ENCODE assay signal across 14 mouse cellular contexts in the genomic region with DNA sequence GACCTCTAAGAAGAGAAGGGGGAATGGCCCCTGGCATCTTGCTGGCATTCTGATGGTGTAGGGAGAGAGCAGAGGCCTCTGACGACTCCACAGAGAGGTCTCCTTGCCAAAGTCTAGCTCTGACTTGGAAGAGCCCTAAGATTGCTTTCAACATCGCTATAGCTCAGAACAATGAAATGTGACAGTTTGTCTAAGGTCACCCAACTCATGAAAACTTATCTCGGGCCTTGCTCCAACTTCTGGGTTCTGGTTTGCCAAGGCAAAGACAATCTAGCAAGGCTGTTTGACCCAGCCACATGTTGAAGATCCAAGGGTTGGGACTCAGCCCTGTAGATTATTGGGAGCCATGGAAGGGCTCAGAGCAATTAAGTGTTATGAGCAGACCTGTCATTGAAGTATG. TPM values are rescaled to one million over a fixed set of nuclear protein-coding genes. Genes with fewer than 3 reads are reported as not detected.
DNase-seq lines count a peak whose midpoint lies in the region; ATAC-seq and TF ChIP-seq lines count a peak whose summit lies in the region.
"Had no signal": no experiment of that assay in that cellular context is flagged by ENCODE, and none has a peak within 500 bp of the region (broad histone marks: within the 10 kb centered on the region; RNA-seq: fewer than 3 reads in every experiment).

No protein-coding gene starts in this region.

- H3K9me3 ChIP-seq in forebrain, embryonic 11.5 days (ENCODE audit: control insufficient read depth, low read length) = no peaks in the 10 kb centered on the region
- no peaks in the 10 kb centered on the region for H3K9me3 ChIP-seq in forebrain, postnatal 0 days (ENCODE audit: low read length)
- H3K9me3 ChIP-seq in kidney, embryonic 15.5 days (replicated peaks) = no peaks in the 10 kb centered on the region
- no peaks in the 10 kb centered on the region for H3K9me3 ChIP-seq in neural tube, embryonic 11.5 days (ENCODE audit: control insufficient read depth, low read length)
- H3K9me3 ChIP-seq in neural tube, embryonic 15.5 days (replicated peaks) = no peaks in the 10 kb centered on the region
- H3K9me3 ChIP-seq in neural tube, embryonic 13.5 days = no peaks in the 10 kb centered on the region
- H3K9me3 ChIP-seq: liver, embryonic 13.5 days had no signal

- H3K27ac ChIP-seq in forebrain, embryonic 11.5 days (ENCODE audit: low read depth, low read length) = no peak overlapping the region
- H3K27ac ChIP-seq in forebrain, postnatal 0 days (ENCODE audit: low read depth, low read length) = no peak overlapping the region
- H3K27ac ChIP-seq in kidney, embryonic 15.5 days = no peak overlapping the region
- H3K27ac ChIP-seq in neural tube, embryonic 11.5 days (ENCODE audit: low read depth, low read length) = no peak overlapping the region
- H3K27ac ChIP-seq in neural tube, embryonic 15.5 days (replicated peaks) = no peak overlapping the region
- H3K27ac ChIP-seq in neural tube, embryonic 13.5 days (replicated peaks) = no peak overlapping the region
- H3K27ac ChIP-seq: liver, embryonic 13.5 days had no signal

- DNase-seq in forebrain, embryonic 11.5 days (ENCODE audit: low spot score) = no peak
- no peak for DNase-seq in forebrain, postnatal 0 days
- no peak for DNase-seq in kidney, adult 8-10 months
- no peak for DNase-seq in neural tube, embryonic 11.5 days (ENCODE audit: low spot score)
- no peak for DNase-seq in spleen, postnatal 14 days (ENCODE audit: low spot score in 2 of 2)
- DNase-seq: B cell, adult 2 months; cerebellum, postnatal 10 days; gastrocnemius, postnatal 25 days; liver, embryonic 13.5 days; right cerebral cortex, adult 18-20 months had no signal

- TF ChIP-seq CTCF in forebrain, postnatal 0 days (IDR thresholded peaks at IDR 0.05; ENCODE audit: low read depth) = no peak

- H3K9ac ChIP-seq in forebrain, embryonic 11.5 days (ENCODE audit: low read length) = no peak overlapping the region
- no peak overlapping the region for H3K9ac ChIP-seq in forebrain, postnatal 0 days
- H3K9ac ChIP-seq in kidney, embryonic 15.5 days = no peak overlapping the region
- H3K9ac ChIP-seq in neural tube, embryonic 11.5 days (ENCODE audit: low read length) = no peak overlapping the region
- H3K9ac ChIP-seq in neural tube, embryonic 15.5 days (replicated peaks) = no peak overlapping the region
- no peak overlapping the region for H3K9ac ChIP-seq in neural tube, embryonic 13.5 days
- H3K9ac ChIP-seq: liver, embryonic 13.5 days had no signal

- 90% methylated on average over 3 of the region's 3 CpGs for WGBS in forebrain, embryonic 11.5 days
- 75% methylated on average over 3 of the region's 3 CpGs for WGBS in forebrain, postnatal 0 days
- WGBS in kidney, embryonic 15.5 days = 83% methylated on average over 3 of the region's 3 CpGs
- WGBS in neural tube, embryonic 11.5 days = 95% methylated on average over 3 of the region's 3 CpGs
- WGBS in neural tube, embryonic 15.5 days = 89% methylated on average over 3 of the region's 3 CpGs
- 92% methylated on average over 3 of the region's 3 CpGs for WGBS in neural tube, embryonic 13.5 days

- H3K4me3 ChIP-seq in forebrain, embryonic 11.5 days (ENCODE audit: low read depth, low read length) = no peak overlapping the region
- H3K4me3 ChIP-seq in forebrain, postnatal 0 days (ENCODE audit: low read depth, low read length) = no peak overlapping the region
- no peak overlapping the region for H3K4me3 ChIP-seq in kidney, embryonic 15.5 days (replicated peaks)
- no peak overlapping the region for H3K4me3 ChIP-seq in neural tube, embryonic 11.5 days (ENCODE audit: low read depth, low read length)
- no peak overlapping the region for H3K4me3 ChIP-seq in neural tube, embryonic 15.5 days (replicated peaks)
- no peak overlapping the region for H3K4me3 ChIP-seq in neural tube, embryonic 13.5 days
- H3K4me3 ChIP-seq: erythroblast, embryonic 14.5 days had no signal

- H3K27me3 ChIP-seq in forebrain, embryonic 11.5 days (ENCODE audit: control insufficient read depth, insufficient read depth, low read length) = no peaks in the 10 kb centered on the region
- H3K27me3 ChIP-seq in forebrain, postnatal 0 days (ENCODE audit: insufficient read depth, low read length) = no peaks in the 10 kb centered on the region
- peaks cover 4% of the 10 kb centered on the region for H3K27me3 ChIP-seq in kidney, embryonic 15.5 days
- H3K27me3 ChIP-seq in neural tube, embryonic 11.5 days (ENCODE audit: control insufficient read depth, insufficient read depth, low read length) = no peaks in the 10 kb centered on the region
- no peaks in the 10 kb centered on the region for H3K27me3 ChIP-seq in neural tube, embryonic 15.5 days (replicated peaks)
- H3K27me3 ChIP-seq in neural tube, embryonic 13.5 days = peaks cover 2% of the 10 kb centered on the region; the same call in 1 of the 2 replicates

- H3K36me3 ChIP-seq in forebrain, embryonic 11.5 days (ENCODE audit: control insufficient read depth, insufficient read depth, low read length) = peaks cover 2% of the 10 kb centered on the region; the same call in 1 of the 2 replicates
- no peaks in the 10 kb centered on the region for H3K36me3 ChIP-seq in forebrain, postnatal 0 days (ENCODE audit: insufficient read depth)
- H3K36me3 ChIP-seq in kidney, embryonic 15.5 days = peaks cover 36% of the 10 kb centered on the region
- H3K36me3 ChIP-seq in neural tube, embryonic 11.5 days (ENCODE audit: control insufficient read depth, insufficient read depth, low read length) = peaks cover 4% of the 10 kb centered on the region
- H3K36me3 ChIP-seq in neural tube, embryonic 15.5 days = peaks cover 4% of the 10 kb centered on the region; the same call in 1 of the 2 replicates
- H3K36me3 ChIP-seq in neural tube, embryonic 13.5 days = no peaks in the 10 kb centered on the region

- peak overlapping the region; percentile 94; the same call in 1 of the 2 replicates for H3K4me2 ChIP-seq in forebrain, embryonic 11.5 days (ENCODE audit: low read depth, low read length, severe bottlenecking)
- no peak overlapping the region for H3K4me2 ChIP-seq in forebrain, postnatal 0 days (ENCODE audit: low read depth)
- H3K4me2 ChIP-seq in kidney, embryonic 15.5 days = peak overlapping the region; percentile 88
- peak overlapping the region; percentile 83; the same call in 1 of the 2 replicates for H3K4me2 ChIP-seq in neural tube, embryonic 11.5 days (ENCODE audit: low read depth)
- H3K4me2 ChIP-seq in neural tube, embryonic 15.5 days = no peak overlapping the region; the same call in 1 of the 2 replicates
- peak overlapping the region; percentile 84 for H3K4me2 ChIP-seq in neural tube, embryonic 13.5 days

- ATAC-seq in forebrain, embryonic 11.5 days (replicated peaks; ENCODE audit: low FRiP score) = no peak
- ATAC-seq in forebrain, postnatal 0 days = no peak
- no peak for ATAC-seq in kidney, embryonic 15.5 days (replicated peaks; ENCODE audit: low FRiP score)
- ATAC-seq in neural tube, embryonic 11.5 days (ENCODE audit: insufficient read depth, low FRiP score, low TSS enrichment) = no peak
- ATAC-seq in neural tube, embryonic 15.5 days (ENCODE audit: low FRiP score) = no peak
- no peak for ATAC-seq in neural tube, embryonic 13.5 days (ENCODE audit: low read depth)

- peaks cover 24% of the 10 kb centered on the region for H3K4me1 ChIP-seq in forebrain, embryonic 11.5 days (replicated peaks; ENCODE audit: control insufficient read depth, insufficient read depth, low read length)
- peaks cover 17% of the 10 kb centered on the region for H3K4me1 ChIP-seq in forebrain, postnatal 0 days (ENCODE audit: insufficient read depth)
- H3K4me1 ChIP-seq in kidney, embryonic 15.5 days = peaks cover 40% of the 10 kb centered on the region
- H3K4me1 ChIP-seq in neural tube, embryonic 11.5 days (ENCODE audit: control insufficient read depth, insufficient read depth, low read length) = peaks cover 20% of the 10 kb centered on the region
- H3K4me1 ChIP-seq in neural tube, embryonic 15.5 days = peaks cover 31% of the 10 kb centered on the region
- peaks cover 47% of the 10 kb centered on the region for H3K4me1 ChIP-seq in neural tube, embryonic 13.5 days (replicated peaks)

RNA-seq across cellular contexts. Expression of a gene that starts 2.4 kb away (rescaled TPM):
- polyA plus RNA-seq in forebrain, embryonic 11.5 days (2014; fragmentation: Nextera tagmentation; extraction: Ambion mirVana) = 228 and 241 TPM in 2 replicates
- 13.2 and 14.9 TPM in 2 replicates for total RNA-seq in forebrain, postnatal 0 days (2014; rRNA removed)
- polyA plus RNA-seq in forebrain, postnatal 0 days (2015; fragmentation: Nextera tagmentation; extraction: Ambion mirVana) = 20.6 and 22.0 TPM in 2 replicates
- 122 and 131 TPM in 2 replicates for polyA plus RNA-seq in kidney, embryonic 15.5 days (2015; fragmentation: Nextera tagmentation; extraction: Ambion mirVana)
- polyA plus RNA-seq in neural tube, embryonic 11.5 days (2014; fragmentation: Nextera tagmentation; extraction: Ambion mirVana) = 158 and 169 TPM in 2 replicates
- polyA plus RNA-seq in neural tube, embryonic 15.5 days (2015; fragmentation: Nextera tagmentation; extraction: Ambion mirVana) = 19.1 and 33.3 TPM in 2 replicates
- 31.2 and 37.8 TPM in 2 replicates for polyA plus RNA-seq in neural tube, embryonic 13.5 days (2015; fragmentation: Nextera tagmentation; extraction: Ambion mirVana)

RNA-seq across cellular contexts. Expression of a gene that starts 6.9 kb away (rescaled TPM):
- 0.20 and 0.41 TPM in 2 replicates for polyA plus RNA-seq in forebrain, embryonic 11.5 days (2014; fragmentation: Nextera tagmentation; extraction: Ambion mirVana)
- total RNA-seq in forebrain, postnatal 0 days (2014; rRNA removed) = 0.19 and 0.31 TPM in 2 replicates
- 0.23 and 0.33 TPM in 2 replicates for polyA plus RNA-seq in forebrain, postnatal 0 days (2015; fragmentation: Nextera tagmentation; extraction: Ambion mirVana)
- polyA plus RNA-seq in kidney, embryonic 15.5 days (2015; fragmentation: Nextera tagmentation; extraction: Ambion mirVana) = 0.30 and 0.38 TPM in 2 replicates
- 0.09 and 0.23 TPM in 2 replicates for polyA plus RNA-seq in neural tube, embryonic 11.5 days (2014; fragmentation: Nextera tagmentation; extraction: Ambion mirVana)
- polyA plus RNA-seq in neural tube, embryonic 15.5 days (2015; fragmentation: Nextera tagmentation; extraction: Ambion mirVana) = 0.36 and 0.41 TPM in 2 replicates
- 0.32 and 0.39 TPM in 2 replicates for polyA plus RNA-seq in neural tube, embryonic 13.5 days (2015; fragmentation: Nextera tagmentation; extraction: Ambion mirVana)
- total RNA-seq: gastrocnemius, postnatal 25 days had no signal

Comparison
In these comparisons a context has a peak if more than half of its experiments do, and no peak if none do; other contexts are left out.
1. H3K4me2 ChIP-seq: peak in forebrain, embryonic 11.5 days (single experiment), kidney, embryonic 15.5 days (single experiment), neural tube, embryonic 11.5 days (single experiment) and neural tube, embryonic 13.5 days (single experiment); none in forebrain, postnatal 0 days (single experiment) and neural tube, embryonic 15.5 days (single experiment).